Mouse (Mus musculus): ENCODE measurements around the gene Uroc1. TPM values are rescaled to one million over a fixed set of nuclear protein-coding genes. Genes with fewer than 3 reads are reported as not detected.

Gene Uroc1
- total and polyA plus RNA-seq, 3 experiments: not detected

DNA sequence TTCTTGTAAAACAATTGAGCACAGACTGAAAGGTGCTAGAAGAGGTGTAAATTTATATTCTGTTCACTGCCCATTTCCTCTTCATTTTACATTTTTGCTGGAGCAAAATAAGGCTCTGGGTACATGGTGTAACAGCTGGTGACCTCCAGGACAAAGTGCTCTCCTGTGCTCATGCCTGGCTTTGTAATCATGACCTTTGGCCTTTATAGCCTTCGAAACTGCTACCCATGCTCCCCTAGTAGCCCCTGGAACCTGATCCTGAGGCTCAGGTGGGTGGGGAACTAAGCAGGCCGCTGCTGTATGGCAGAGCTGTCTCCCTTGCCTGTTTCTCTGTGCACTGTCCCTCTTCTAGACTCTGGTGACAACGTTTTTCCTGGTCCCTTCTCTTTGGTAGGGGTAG lies 60.9 kb downstream of the Uroc1 start:
- H3K4me3 ChIP-seq (replicated peaks in 1 of 3; ENCODE audit: low read depth in 2 of 3, low read length in 2 of 3, poor library complexity in 1 of 3): no peak overlapping the region
- no peaks in the 10 kb centered on the region for H3K4me1 ChIP-seq (ENCODE audit: control insufficient read depth in 1 of 2, insufficient read depth in 2 of 2)
- H3K4me2 ChIP-seq (ENCODE audit: insufficient read depth, low read depth, poor library complexity, severe bottlenecking): no peak overlapping the region
- no peak overlapping the region for H3K27ac ChIP-seq (ENCODE audit: insufficient read depth, low read depth)
- peaks cover 6 to 56% of the 10 kb centered on the region in 2 experiments for H3K36me3 ChIP-seq (replicated peaks in 1 of 2; ENCODE audit: control insufficient read depth in 1 of 2, insufficient read depth in 1 of 2, low read length in 1 of 2)
- TF ChIP-seq ETS1 (conservative IDR thresholded peaks at IDR 0.05; ENCODE audit: low read depth, low read length) (no peak), CTCF (conservative IDR thresholded peaks at IDR 0.05 in 1 of 2, IDR thresholded peaks at IDR 0.05 in 1 of 2; ENCODE audit: low read depth in 2 of 2, low read length in 2 of 2) (no peak), TCF12 (IDR thresholded peaks at IDR 0.05; ENCODE audit: low read depth, low read length) (no peak), E2F4 (IDR thresholded peaks at IDR 0.05; ENCODE audit: insufficient replicate concordance, low read depth, low read length) (no peak), USF1 (IDR thresholded peaks at IDR 0.05; ENCODE audit: low read depth, low read length) (no peak), MEF2A (IDR thresholded peaks at IDR 0.05; ENCODE audit: borderline replicate concordance, low read depth, low read length) (no peak), BHLHE40 (IDR thresholded peaks at IDR 0.05; ENCODE audit: low read depth, low read length) (no peak), PAX5 (IDR thresholded peaks at IDR 0.05; ENCODE audit: low read length) (no peak), ZC3H11A (IDR thresholded peaks at IDR 0.05; ENCODE audit: low read depth, low read length) (no peak), NELFE (IDR thresholded peaks at IDR 0.05; ENCODE audit: low read depth, low read length) (no peak)
- no peaks in the 10 kb centered on the region for H3K79me2 ChIP-seq (replicated peaks; ENCODE audit: control insufficient read depth, extremely low read depth, insufficient read depth, poor library complexity, severe bottlenecking)
- H3K9ac ChIP-seq (ENCODE audit: insufficient read depth, low read depth): no peak overlapping the region
- no peak for DNase-seq (ENCODE audit: extremely low read depth)
- in situ Hi-C loops (cut with MboI; ENCODE audit: low pct_ligation_motif_present, low pct_unique_long_range_greater_than_20kb, low sequenced_read_pairs) (no loop called here), dilution Hi-C loops (cut with MboI; ENCODE audit: extremely low pct_ligation_motif_present, extremely low pct_unique_long_range_greater_than_20kb, low sequenced_read_pairs) (no loop called here)
- H3K27me3 ChIP-seq (replicated peaks): no peaks in the 10 kb centered on the region
- no peaks in the 10 kb centered on the region for H3K9me3 ChIP-seq (replicated peaks; ENCODE audit: low read length)

- in situ Hi-C loops (cut with MboI; ENCODE audit: low pct_ligation_motif_present, low pct_unique_long_range_greater_than_20kb, low sequenced_read_pairs) (no loop called here), dilution Hi-C loops (cut with MboI; ENCODE audit: extremely low pct_ligation_motif_present, extremely low pct_unique_long_range_greater_than_20kb, low sequenced_read_pairs) (no loop called here)
- Histone ChIP-seq H3K9me3 (replicated peaks; ENCODE audit: low read length) (no peaks in the 10 kb centered on the region), H3K27ac (ENCODE audit: insufficient read depth, low read depth) (no peak overlapping the region), H3K79me2 (replicated peaks; ENCODE audit: control insufficient read depth, extremely low read depth, insufficient read depth, poor library complexity, severe bottlenecking) (no peaks in the 10 kb centered on the region), H3K4me3 (replicated peaks in 1 of 3; ENCODE audit: low read depth in 2 of 3, low read length in 2 of 3, poor library complexity in 1 of 3) (no peak overlapping the region), H3K4me2 (ENCODE audit: insufficient read depth, low read depth, poor library complexity, severe bottlenecking) (no peak overlapping the region), H3K9ac (ENCODE audit: insufficient read depth, low read depth) (no peak overlapping the region), H3K4me1 (ENCODE audit: control insufficient read depth in 1 of 2, insufficient read depth in 2 of 2) (no peaks in the 10 kb centered on the region), H3K27me3 (replicated peaks) (no peaks in the 10 kb centered on the region), H3K36me3 (replicated peaks in 1 of 2; ENCODE audit: control insufficient read depth in 1 of 2, insufficient read depth in 1 of 2, low read length in 1 of 2) (peaks cover 2 to 56% of the 10 kb centered on the region in 2 experiments)
- TF ChIP-seq RCOR1 (conservative IDR thresholded peaks at IDR 0.05; ENCODE audit: low read depth, low read length): no peak
- TF ChIP-seq MXI1 (IDR thresholded peaks at IDR 0.05; ENCODE audit: low read depth, low read length): no peak
- no peak for TF ChIP-seq ELF1 (IDR thresholded peaks at IDR 0.05; ENCODE audit: low read depth, low read length)
- no peak for TF ChIP-seq MAFK (IDR thresholded peaks at IDR 0.05; ENCODE audit: insufficient replicate concordance, low read length)
- TF ChIP-seq SMC3 (IDR thresholded peaks at IDR 0.05; ENCODE audit: low read depth, low read length): no peak
- no peak for TF ChIP-seq ZKSCAN1 (IDR thresholded peaks at IDR 0.05; ENCODE audit: borderline replicate concordance, low read depth, low read length)
- no peak for TF ChIP-seq RAD21 (IDR thresholded peaks at IDR 0.05; ENCODE audit: low read depth, low read length)
- TF ChIP-seq MEF2A (IDR thresholded peaks at IDR 0.05; ENCODE audit: borderline replicate concordance, low read depth, low read length): no peak
- no peak for TF ChIP-seq NELFE (IDR thresholded peaks at IDR 0.05; ENCODE audit: low read depth, low read length)
- TF ChIP-seq POLR2A (IDR thresholded peaks at IDR 0.05; ENCODE audit: low read depth, low read length): no peak
- no peak for TF ChIP-seq CHD1 (IDR thresholded peaks at IDR 0.05; ENCODE audit: low read depth, low read length)
- no peak for TF ChIP-seq HCFC1 (IDR thresholded peaks at IDR 0.05; ENCODE audit: low read depth, low read length)
- no peak for TF ChIP-seq ETS1 (conservative IDR thresholded peaks at IDR 0.05; ENCODE audit: low read depth, low read length)
- no peak for TF ChIP-seq JUN (IDR thresholded peaks at IDR 0.05; ENCODE audit: insufficient read depth, low read depth, low read length)
- no peak for DNase-seq (ENCODE audit: extremely low read depth)
These were observed 62.7 kb downstream of the Uroc1 start for GRCm38 (mm10) chr6:90395751-90396150.
